Mouse (Mus musculus): ENCODE data around the gene Larp4b. TPM values are rescaled to one million over a fixed set of nuclear protein-coding genes. Genes with fewer than 3 reads are reported as not detected.

The Larp4b gene
- polyA plus RNA-seq, 1 experiment from 2014 or later, result 45.2 TPM

DNA sequence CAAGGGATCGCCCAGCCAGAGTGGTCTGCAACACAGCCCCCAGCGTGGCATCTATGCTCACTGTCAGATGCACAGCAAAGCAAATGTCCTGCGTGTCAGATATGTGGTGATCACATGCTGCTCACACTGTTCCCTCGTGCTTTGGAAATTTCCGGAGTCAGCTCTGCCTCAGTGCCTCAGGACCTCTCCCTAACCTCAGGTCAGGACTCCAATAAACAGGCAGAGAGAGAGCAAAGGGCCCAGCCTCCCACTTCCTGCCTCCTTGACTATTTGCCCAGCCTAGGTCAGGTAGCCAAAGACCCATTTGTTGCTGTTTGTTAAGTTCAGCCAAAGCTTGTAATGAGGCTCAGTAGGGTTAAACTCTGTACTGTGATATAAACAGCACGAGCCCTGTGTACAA, 87.4 kb downstream of the Larp4b start:
- no peaks in the 10 kb centered on the region for H3K9me3 ChIP-seq (ENCODE audit: control insufficient read depth, low read length)
- H3K4me2 ChIP-seq (ENCODE audit: low read depth, low read length), result no peak overlapping the region
- H3K27me3 ChIP-seq (ENCODE audit: control insufficient read depth, insufficient read depth, low read length), result no peaks in the 10 kb centered on the region
- 77% methylated on average over 6 of the region's 6 CpGs for WGBS
- H3K9ac ChIP-seq (replicated peaks; ENCODE audit: low read depth, low read length), result no peak overlapping the region
- peak; percentile 18; the same call in 1 of the 2 replicates for ATAC-seq (ENCODE audit: low read depth)
- H3K4me1 ChIP-seq (ENCODE audit: control insufficient read depth, insufficient read depth, low read length), result no peaks in the 10 kb centered on the region
- H3K36me3 ChIP-seq (ENCODE audit: control insufficient read depth, insufficient read depth, low read length), result no peaks in the 10 kb centered on the region
- H3K27ac ChIP-seq (ENCODE audit: low read depth, low read length), result no peak overlapping the region
- H3K4me3 ChIP-seq (ENCODE audit: low read depth, low read length), result no peak overlapping the region

DNA sequence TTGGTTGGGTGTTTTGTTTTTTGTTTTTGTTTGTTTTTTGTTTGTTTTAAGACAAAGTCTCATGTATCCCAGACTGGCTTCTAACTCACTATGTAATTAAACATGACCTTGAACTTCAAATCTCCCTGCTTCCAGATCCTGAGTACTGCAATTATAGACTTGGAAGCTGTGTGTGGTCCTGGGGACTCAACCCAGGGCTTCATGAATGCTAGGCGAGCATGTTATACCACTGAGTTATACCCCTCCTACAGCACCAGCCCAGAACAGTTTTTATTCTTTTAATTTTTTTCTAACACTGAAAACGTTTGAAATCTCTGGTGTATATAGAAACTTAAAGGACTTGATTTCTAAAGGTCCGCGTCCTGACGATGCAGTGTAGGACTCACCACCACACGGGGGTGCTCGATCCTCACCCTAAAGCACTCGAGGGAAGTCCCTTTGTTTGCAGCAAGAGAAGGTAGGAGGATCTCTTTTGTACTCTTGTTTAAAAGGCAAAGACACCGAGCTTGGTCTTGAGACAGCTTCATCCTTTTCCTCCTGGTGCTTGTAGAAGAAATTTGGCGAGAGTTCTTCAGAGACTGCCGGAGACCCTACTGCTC, 88.1 kb downstream of the Larp4b start:
- Histone ChIP-seq H3K4me3 (ENCODE audit: low read depth, low read length) (no peak overlapping the region), H3K9ac (replicated peaks; ENCODE audit: low read depth, low read length) (no peak overlapping the region), H3K9me3 (ENCODE audit: control insufficient read depth, low read length) (no peaks in the 10 kb centered on the region), H3K36me3 (ENCODE audit: control insufficient read depth, insufficient read depth, low read length) (no peaks in the 10 kb centered on the region), H3K27ac (ENCODE audit: low read depth, low read length) (no peak overlapping the region), H3K27me3 (ENCODE audit: control insufficient read depth, insufficient read depth, low read length) (no peaks in the 10 kb centered on the region), H3K4me1 (ENCODE audit: control insufficient read depth, insufficient read depth, low read length) (no peaks in the 10 kb centered on the region), H3K4me2 (ENCODE audit: low read depth, low read length) (no peak overlapping the region)
- WGBS, result 10% methylated on average over 11 of the region's 11 CpGs
- peak; percentile 88 for ATAC-seq (ENCODE audit: low read depth)

DNA sequence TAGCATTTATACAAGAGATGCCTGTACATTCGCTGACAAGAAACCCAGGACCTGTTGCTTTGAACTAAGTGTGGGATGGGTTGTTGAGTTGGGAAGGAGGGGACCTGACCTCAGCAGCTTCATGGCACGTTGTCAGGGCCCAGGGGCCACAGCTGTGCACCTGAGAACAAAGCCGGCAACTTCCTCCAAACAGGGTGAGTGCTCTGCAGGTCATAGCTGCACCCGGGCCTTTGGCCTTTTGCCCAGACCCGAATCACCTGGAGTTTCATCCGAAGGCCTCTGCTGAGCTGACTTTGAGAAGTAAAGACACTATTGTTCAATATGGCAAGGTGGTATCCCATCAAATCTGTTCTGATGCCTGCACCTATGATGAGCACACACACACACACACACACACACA, 90.6 kb downstream of the Larp4b start:
- 83% methylated on average over 6 of the region's 6 CpGs for WGBS
- Histone ChIP-seq H3K9ac (replicated peaks; ENCODE audit: low read depth, low read length) (no peak overlapping the region), H3K27me3 (ENCODE audit: control insufficient read depth, insufficient read depth, low read length) (no peaks in the 10 kb centered on the region), H3K27ac (ENCODE audit: low read depth, low read length) (no peak overlapping the region), H3K36me3 (ENCODE audit: control insufficient read depth, insufficient read depth, low read length) (no peaks in the 10 kb centered on the region), H3K4me1 (ENCODE audit: control insufficient read depth, insufficient read depth, low read length) (peaks cover 9% of the 10 kb centered on the region; the same call in 1 of the 2 replicates), H3K9me3 (ENCODE audit: control insufficient read depth, low read length) (no peaks in the 10 kb centered on the region), H3K4me3 (ENCODE audit: low read depth, low read length) (no peak overlapping the region), H3K4me2 (ENCODE audit: low read depth, low read length) (no peak overlapping the region)
- ATAC-seq (ENCODE audit: low read depth), result no peak

DNA sequence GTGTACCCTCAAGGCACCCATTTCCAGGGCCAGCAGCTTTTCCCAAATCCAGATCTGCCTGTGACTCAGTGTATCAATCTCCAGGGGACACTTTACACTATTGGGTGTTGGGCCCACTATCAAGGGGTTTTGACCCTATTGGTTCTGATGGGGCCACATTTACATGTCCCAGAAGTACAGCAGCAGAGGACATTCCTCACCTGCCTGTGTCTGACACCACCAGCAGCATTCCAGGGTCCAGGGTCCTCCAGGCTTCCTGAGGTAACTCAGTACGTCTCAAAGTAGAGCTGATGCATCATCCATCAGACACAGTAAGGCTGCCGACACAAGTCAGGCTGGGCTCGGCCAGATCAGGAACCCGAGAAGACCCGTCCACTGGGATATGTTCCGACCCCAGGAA, 91.0 kb downstream of the Larp4b start:
- no peaks in the 10 kb centered on the region for H3K27me3 ChIP-seq (ENCODE audit: control insufficient read depth, insufficient read depth, low read length)
- H3K4me1 ChIP-seq (ENCODE audit: control insufficient read depth, insufficient read depth, low read length), result peaks cover 9% of the 10 kb centered on the region; the same call in 1 of the 2 replicates
- no peak for ATAC-seq (ENCODE audit: low read depth)
- H3K4me3 ChIP-seq (ENCODE audit: low read depth, low read length), result no peak overlapping the region
- no peaks in the 10 kb centered on the region for H3K36me3 ChIP-seq (ENCODE audit: control insufficient read depth, insufficient read depth, low read length)
- WGBS, result 93% methylated on average over 6 of the region's 6 CpGs
- H3K27ac ChIP-seq (ENCODE audit: low read depth, low read length), result no peak overlapping the region
- no peak overlapping the region for H3K4me2 ChIP-seq (ENCODE audit: low read depth, low read length)
- H3K9ac ChIP-seq (replicated peaks; ENCODE audit: low read depth, low read length), result no peak overlapping the region
- no peaks in the 10 kb centered on the region for H3K9me3 ChIP-seq (ENCODE audit: control insufficient read depth, low read length)

DNA sequence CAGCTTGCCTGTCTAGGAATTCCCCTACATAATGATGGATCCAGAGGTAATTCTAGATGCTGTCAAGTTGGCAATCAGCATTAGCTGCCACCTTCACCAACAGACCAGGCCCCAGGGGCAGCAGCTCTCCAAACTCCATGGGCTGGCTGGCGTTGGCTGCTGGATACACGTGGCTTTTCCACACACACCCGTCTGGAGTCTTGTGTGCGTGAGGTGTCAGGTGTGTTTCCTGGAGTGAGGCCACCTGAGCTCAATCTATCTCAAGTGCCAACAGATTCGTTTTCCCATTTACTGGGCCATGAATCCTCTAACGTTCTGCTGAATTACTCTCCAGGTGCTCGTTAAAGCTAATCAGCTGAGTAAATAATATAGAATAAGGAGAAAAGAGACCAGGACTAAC, 93.5 kb downstream of the Larp4b start:
- H3K9me3 ChIP-seq (ENCODE audit: control insufficient read depth, low read length), result no peaks in the 10 kb centered on the region
- 42% methylated on average over 7 of the region's 7 CpGs for WGBS
- H3K36me3 ChIP-seq (ENCODE audit: control insufficient read depth, insufficient read depth, low read length), result no peaks in the 10 kb centered on the region
- peak overlapping the region; percentile 5; the same call in 1 of the 2 replicates for H3K4me2 ChIP-seq (ENCODE audit: low read depth, low read length)
- no peak overlapping the region for H3K27ac ChIP-seq (ENCODE audit: low read depth, low read length)
- H3K9ac ChIP-seq (replicated peaks; ENCODE audit: low read depth, low read length), result 0 out of 2 replicates have a peak overlapping the region, but pooled peaks have one; percentile 21
- peak; percentile 72 for ATAC-seq (ENCODE audit: low read depth)
- H3K4me3 ChIP-seq (ENCODE audit: low read depth, low read length), result no peak overlapping the region
- H3K27me3 ChIP-seq (ENCODE audit: control insufficient read depth, insufficient read depth, low read length), result no peaks in the 10 kb centered on the region
- H3K4me1 ChIP-seq (ENCODE audit: control insufficient read depth, insufficient read depth, low read length), result peaks cover 9% of the 10 kb centered on the region; the same call in 1 of the 2 replicates

DNA sequence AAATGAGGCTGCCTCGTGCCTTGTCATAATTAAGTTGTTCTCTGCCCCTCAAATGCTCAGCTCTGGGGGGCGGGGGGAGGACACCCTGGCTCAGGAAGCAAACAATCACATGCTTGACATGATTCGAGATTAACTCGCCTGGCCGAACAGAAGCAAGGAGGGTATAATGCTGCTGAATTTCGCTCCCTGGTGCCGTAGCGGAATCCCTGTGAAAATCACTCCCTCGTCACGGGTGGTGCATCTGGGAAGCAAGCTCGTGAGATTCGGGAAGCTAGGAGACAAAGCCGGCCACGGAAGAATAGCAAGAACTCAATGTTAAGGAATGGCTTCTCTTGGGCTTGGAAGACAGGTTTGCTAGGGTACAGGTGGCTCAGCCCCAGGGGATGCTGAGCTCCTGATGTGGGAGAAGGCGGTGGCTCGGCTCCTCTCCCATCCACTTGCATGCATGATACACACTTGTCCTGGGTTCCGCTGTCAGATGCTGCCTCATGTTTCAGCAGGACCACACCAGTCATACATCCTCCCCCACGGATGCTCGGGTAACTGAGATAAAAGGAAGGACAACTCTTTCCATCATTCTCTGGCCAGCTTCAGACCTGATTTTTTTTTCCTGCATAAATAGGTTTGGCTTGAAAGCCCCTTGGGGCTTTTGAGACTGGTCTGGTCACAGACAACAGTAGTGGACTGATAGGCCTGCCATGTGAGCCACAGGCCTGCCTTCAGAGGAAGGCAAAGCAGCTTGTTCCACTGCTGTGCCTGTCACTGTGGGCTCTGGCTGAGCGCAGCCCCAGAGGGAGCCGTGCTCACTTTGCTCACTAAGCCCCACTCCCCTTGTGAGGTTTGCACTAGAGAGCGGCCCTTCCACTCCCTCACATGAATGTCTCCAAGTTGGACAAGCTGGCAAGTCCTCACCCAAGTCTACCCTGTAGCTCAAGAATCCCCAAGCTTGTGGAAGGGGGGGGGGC, 94.2 kb downstream of the Larp4b start:
- Histone ChIP-seq H3K9ac (replicated peaks; ENCODE audit: low read depth, low read length) (peak overlapping the region; percentile 21; the same call in 1 of the 2 replicates), H3K36me3 (ENCODE audit: control insufficient read depth, insufficient read depth, low read length) (no peaks in the 10 kb centered on the region), H3K27me3 (ENCODE audit: control insufficient read depth, insufficient read depth, low read length) (no peaks in the 10 kb centered on the region), H3K4me3 (ENCODE audit: low read depth, low read length) (no peak overlapping the region), H3K9me3 (ENCODE audit: control insufficient read depth, low read length) (no peaks in the 10 kb centered on the region), H3K4me1 (ENCODE audit: control insufficient read depth, insufficient read depth, low read length) (peaks cover 9% of the 10 kb centered on the region; the same call in 1 of the 2 replicates), H3K4me2 (ENCODE audit: low read depth, low read length) (peak overlapping the region; percentile 5; the same call in 1 of the 2 replicates), H3K27ac (ENCODE audit: low read depth, low read length) (no peak overlapping the region)
- ATAC-seq (ENCODE audit: low read depth), result peak; percentile 35
- 47% methylated on average over 22 of the region's 22 CpGs for WGBS

DNA sequence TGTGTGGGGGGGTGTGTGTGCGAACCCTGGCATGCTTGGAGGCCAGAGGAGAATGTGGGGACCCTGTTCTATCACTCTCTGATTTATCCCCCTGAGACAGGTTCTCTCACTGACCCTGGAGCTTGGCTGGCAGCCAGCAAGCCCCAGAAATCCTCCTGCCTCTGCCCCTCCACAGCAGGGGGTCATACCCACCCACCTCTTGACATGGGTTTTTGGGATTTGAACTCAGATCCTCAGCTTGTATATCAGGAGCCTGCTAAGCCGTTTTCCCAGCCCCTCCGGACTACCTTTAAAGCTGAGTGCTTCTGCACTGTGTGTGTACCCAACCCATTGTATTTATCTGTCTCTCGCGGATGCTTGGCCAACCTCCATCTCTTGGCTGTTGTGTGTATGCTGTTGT, 95.8 kb downstream of the Larp4b start:
- Histone ChIP-seq H3K9me3 (ENCODE audit: control insufficient read depth, low read length) (no peaks in the 10 kb centered on the region), H3K4me3 (ENCODE audit: low read depth, low read length) (no peak overlapping the region), H3K4me2 (ENCODE audit: low read depth, low read length) (no peak overlapping the region), H3K9ac (replicated peaks; ENCODE audit: low read depth, low read length) (no peak overlapping the region), H3K27ac (ENCODE audit: low read depth, low read length) (no peak overlapping the region), H3K27me3 (ENCODE audit: control insufficient read depth, insufficient read depth, low read length) (no peaks in the 10 kb centered on the region), H3K36me3 (ENCODE audit: control insufficient read depth, insufficient read depth, low read length) (no peaks in the 10 kb centered on the region), H3K4me1 (ENCODE audit: control insufficient read depth, insufficient read depth, low read length) (peaks cover 9% of the 10 kb centered on the region; the same call in 1 of the 2 replicates)
- 86% methylated on average over 5 of the region's 5 CpGs for WGBS
- ATAC-seq (ENCODE audit: low read depth), result no peak

DNA sequence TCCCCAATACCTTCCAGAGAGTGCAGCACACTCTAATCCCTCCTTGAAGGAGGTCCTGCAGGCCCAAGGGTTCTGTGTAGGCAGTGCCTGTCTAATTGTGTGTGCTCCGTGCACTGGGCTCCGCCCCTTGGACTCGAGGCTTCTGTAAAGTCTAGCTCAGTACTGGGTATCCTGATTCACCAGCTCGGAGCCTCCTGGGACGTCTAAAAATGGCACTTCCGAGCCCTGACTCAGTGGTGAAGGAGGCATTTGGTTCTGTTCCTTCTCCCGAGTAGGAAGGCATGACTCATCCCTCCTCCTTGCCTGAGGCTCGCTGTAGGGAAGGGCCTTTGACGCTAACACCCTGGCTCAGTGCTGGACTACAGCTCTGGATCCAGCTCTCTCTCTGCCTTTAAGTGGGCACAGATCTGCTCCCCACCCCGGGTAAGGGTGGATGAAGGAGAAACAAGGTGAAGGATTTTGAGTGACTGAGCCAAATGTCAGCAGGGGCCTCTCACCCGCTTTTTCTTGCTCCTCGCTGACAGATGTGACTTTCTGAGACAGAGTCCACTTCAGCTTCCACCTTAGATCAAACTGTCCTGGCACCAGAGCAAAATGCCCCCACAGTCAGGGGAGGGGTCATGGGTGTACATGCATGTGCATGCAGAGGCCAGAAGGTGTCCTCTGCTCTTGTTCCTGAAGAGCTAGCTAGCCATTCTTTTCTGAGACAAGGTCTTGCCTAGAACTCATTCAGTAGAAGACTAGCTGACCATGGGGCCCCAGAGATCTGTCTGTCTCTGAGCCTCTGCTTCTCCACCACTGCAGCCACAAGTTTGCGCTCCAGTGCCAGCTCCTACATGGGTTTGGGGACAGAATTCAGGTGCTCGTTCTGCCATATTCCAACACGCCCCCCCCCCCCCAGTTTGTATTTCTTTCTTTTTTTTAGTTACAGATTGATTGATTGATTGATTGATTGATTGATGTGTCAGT, 97.8 kb downstream of the Larp4b start:
- peaks cover 9% of the 10 kb centered on the region; the same call in 1 of the 2 replicates for H3K4me1 ChIP-seq (ENCODE audit: control insufficient read depth, insufficient read depth, low read length)
- H3K27me3 ChIP-seq (ENCODE audit: control insufficient read depth, insufficient read depth, low read length), result no peaks in the 10 kb centered on the region
- ATAC-seq (ENCODE audit: low read depth), result no peak
- WGBS, result 56% methylated on average over 15 of the region's 15 CpGs
- no peak overlapping the region for H3K4me2 ChIP-seq (ENCODE audit: low read depth, low read length)
- H3K9ac ChIP-seq (replicated peaks; ENCODE audit: low read depth, low read length), result no peak overlapping the region
- H3K9me3 ChIP-seq (ENCODE audit: control insufficient read depth, low read length), result no peaks in the 10 kb centered on the region
- H3K27ac ChIP-seq (ENCODE audit: low read depth, low read length), result no peak overlapping the region
- H3K4me3 ChIP-seq (ENCODE audit: low read depth, low read length), result no peak overlapping the region
- H3K36me3 ChIP-seq (ENCODE audit: control insufficient read depth, insufficient read depth, low read length), result no peaks in the 10 kb centered on the region
